ENCODE assay signal across 10 mouse cellular contexts in the genomic region with DNA sequence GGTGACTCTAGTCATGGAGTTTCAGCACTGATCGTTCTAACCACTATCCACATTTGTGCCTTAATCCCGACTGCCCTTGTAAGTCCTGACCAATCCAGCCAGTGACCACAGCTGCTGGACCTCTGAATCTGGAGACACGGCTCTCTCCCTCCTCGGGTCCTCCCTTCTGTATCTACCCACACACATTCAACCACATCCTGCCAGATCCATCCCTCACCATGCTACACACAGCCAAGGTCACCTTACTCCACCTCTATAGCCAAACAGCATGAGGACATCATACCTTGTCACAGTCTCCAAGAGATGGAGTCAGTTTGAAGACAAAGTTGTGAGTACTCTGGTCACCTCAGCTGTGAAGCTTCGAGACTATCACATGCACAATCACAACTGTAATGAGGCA.
"Had no signal": no experiment of that assay in that cellular context is flagged by ENCODE, and none has a peak within 500 bp of the region (broad histone marks: within the 10 kb centered on the region; RNA-seq: fewer than 3 reads in every experiment).

No protein-coding gene starts in this region.

- H3K27ac ChIP-seq: limb, embryonic 13.5 days; liver, embryonic 14.5 days; midbrain, embryonic 15.5 days; neural tube, embryonic 12.5 days had no signal

- H3K4me2 ChIP-seq: limb, embryonic 13.5 days; midbrain, embryonic 11.5 days; midbrain, embryonic 15.5 days; neural tube, embryonic 12.5 days had no signal

- H3K9me3 ChIP-seq: limb, embryonic 13.5 days; midbrain, embryonic 15.5 days; neural tube, embryonic 12.5 days had no signal

- ATAC-seq: midbrain, embryonic 15.5 days had no signal

- H3K27me3 ChIP-seq: limb, embryonic 13.5 days; midbrain, embryonic 15.5 days; neural tube, embryonic 12.5 days had no signal

- H3K9ac ChIP-seq: limb, embryonic 13.5 days; liver, embryonic 14.5 days; midbrain, embryonic 15.5 days; neural tube, embryonic 12.5 days had no signal

- H3K4me3 ChIP-seq: limb, embryonic 13.5 days; midbrain, embryonic 15.5 days; neural tube, embryonic 12.5 days had no signal

- DNase-seq: kidney, postnatal 10 days; left cerebral cortex, postnatal 4 days; lung, adult 18-20 months; lung, postnatal 36 days; thymus, postnatal 36 days had no signal

- H3K36me3 ChIP-seq: limb, embryonic 13.5 days; midbrain, embryonic 15.5 days; neural tube, embryonic 12.5 days had no signal

- H3K4me1 ChIP-seq: limb, embryonic 13.5 days had no signal
